Mouse (Mus musculus) heart, adult 11 months (tissue): ENCODE data around the gene Glp1r.

Experiments used
- DNase-seq: peaks from one replicate; pipeline ENCODE4 v3.0.0; 2022

Glp1r gene

GRCm38 (mm10) chr17:30901627-30902026 lies at the start of gene Glp1r:
Gene Glp1r (plus strand): TSS chr17:30901817.
- DNase-seq, result no peak

GRCm38 (mm10) chr17:30852345-30852744 lies 49.3 kb upstream of the Glp1r start:
- no peak for DNase-seq

- no peak for DNase-seq
These were observed 44.3 kb upstream of the Glp1r start for GRCm38 (mm10) chr17:30857347-30857746.

DNA sequence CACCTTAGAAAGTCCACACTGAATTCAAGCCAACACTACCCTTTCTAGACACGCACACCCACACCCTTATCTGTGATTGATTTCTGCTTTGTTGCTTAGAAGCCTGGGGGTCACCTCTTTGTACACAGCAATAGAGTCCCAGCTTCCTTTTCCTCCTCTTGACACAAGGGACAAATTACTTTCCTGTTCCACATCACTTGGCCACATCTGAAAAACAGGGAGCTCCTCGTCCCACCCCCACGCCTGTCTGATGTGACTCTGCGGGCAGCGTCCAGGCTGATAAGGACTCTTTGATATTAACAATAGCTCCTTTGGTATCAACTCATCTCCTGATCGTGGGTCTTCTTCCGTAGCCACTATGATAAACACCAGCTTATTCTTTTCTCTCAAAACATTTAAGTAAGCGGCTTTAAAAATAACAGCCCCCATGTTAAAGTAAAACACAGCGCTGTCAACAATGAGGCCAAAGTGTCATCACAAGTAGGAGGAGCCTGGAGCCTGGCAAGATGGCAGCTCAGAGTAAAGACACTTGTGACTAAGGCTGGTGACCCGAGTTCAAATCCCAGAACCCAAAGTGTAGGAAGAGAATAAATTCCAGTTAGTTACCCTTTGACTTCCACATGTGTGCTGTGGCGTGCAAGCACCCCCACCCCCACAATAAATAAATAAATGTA lies 42.9 kb upstream of the Glp1r start:
- no peak for DNase-seq

DNA sequence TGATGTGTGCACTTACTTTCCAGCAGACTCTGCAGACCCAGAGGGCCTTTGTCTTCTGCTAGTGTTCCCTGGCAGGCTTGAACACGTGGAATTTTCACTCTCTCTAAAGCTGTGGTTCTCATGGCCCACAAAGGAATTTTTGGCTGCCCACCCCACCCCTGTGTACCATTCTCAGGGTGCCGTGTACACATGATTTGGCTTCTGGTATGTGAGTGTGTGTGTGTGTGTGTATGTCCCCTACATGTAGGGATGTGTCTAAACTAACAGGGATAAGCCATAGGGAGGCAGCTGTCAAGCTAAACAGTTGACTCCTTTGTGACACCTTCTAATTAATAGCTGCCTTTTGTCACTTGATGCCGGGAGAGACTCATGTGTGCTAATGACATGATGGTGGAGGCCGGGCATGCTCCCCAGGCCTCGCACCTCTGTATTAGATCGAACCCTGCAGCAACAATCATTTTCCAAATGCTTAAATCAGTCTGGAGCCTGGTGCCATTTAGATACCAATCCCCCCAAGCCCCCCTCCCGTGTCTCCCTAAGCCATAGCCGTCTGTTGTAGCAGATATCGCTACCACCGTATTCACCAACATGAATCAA lies 41.5 kb upstream of the Glp1r start:
- no peak for DNase-seq

- DNase-seq, result no peak
These were observed 41.0 kb upstream of the Glp1r start for GRCm38 (mm10) chr17:30860606-30861005.

DNA sequence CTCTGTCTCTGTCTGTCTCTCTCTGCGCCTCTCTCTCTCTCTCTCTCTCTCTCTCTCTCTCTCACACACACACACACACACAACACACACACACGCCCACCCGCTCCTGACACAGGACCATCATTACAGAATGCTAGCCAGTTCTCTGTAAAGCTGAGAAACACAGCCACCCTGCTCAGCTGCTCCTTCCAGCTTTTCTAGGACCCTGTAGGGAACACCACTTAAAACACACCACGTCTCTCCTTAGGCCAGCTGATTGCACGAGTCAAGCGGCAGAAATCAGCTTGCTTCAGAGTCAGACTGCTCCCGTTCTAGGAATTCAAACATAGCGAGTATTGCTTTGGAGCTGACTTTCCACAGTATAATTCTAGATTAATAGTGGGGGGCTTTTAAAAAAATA lies 35.3 kb upstream of the Glp1r start:
- DNase-seq, result no peak

- no peak for DNase-seq
These were observed 34.7 kb upstream of the Glp1r start for GRCm38 (mm10) chr17:30866966-30867365.

GRCm38 (mm10) chr17:30871040-30871439 lies 30.6 kb upstream of the Glp1r start:
- no peak for DNase-seq

- DNase-seq, result peak; percentile 88
These were observed 27.3 kb upstream of the Glp1r start for GRCm38 (mm10) chr17:30874276-30874675.

- no peak for DNase-seq
These were observed 24.2 kb upstream of the Glp1r start for GRCm38 (mm10) chr17:30877456-30877855.

GRCm38 (mm10) chr17:30878626-30879025 lies 23.0 kb upstream of the Glp1r start:
- DNase-seq, result no peak

GRCm38 (mm10) chr17:30880391-30880790 lies 21.2 kb upstream of the Glp1r start:
- DNase-seq, result no peak

GRCm38 (mm10) chr17:30881001-30881400 lies 20.6 kb upstream of the Glp1r start:
- no peak for DNase-seq

- DNase-seq, result no peak
These were observed 19.4 kb upstream of the Glp1r start for GRCm38 (mm10) chr17:30882206-30882605.

GRCm38 (mm10) chr17:30883534-30883933 lies 18.1 kb upstream of the Glp1r start:
- DNase-seq, result no peak

DNA sequence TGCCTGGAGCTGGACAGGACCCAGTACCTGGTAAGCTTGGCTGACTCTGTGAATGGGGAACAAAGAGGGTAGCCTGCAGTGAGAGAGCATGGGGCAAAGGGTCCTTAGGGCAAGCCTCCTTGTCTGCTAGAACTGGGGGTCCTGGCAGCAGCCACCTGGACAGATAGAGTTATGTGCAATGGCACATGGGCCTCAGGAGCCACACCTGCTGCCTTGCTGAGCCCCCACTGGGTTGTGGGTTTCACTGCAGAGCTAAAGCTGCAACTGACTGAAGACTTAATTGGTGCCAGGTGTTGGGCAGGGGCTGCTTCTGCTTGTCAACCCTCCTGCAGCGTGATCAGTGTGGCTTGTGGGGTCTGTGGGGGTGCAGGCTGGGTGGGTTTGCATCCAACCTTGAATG lies 9.5 kb upstream of the Glp1r start:
- DNase-seq, result no peak

DNA sequence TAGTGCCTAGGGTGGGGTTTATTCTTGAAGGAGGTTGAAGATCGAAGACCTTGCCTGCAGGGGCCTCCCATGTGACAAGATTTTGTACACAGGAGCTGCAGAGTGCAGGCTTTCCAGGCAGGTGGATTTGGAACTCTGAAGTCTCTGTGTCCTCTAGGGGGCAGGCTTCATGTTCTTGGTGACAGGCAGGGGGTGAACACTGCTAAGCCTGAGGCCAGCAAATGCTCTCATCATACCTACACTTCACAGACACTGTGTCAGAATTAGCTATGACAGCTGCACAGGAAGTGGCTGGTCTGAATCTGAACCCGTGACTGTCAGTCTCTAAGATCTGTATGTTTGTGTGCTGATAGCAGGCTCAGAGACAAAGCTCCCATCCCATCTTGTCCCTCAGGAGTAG lies 8.9 kb upstream of the Glp1r start:
- DNase-seq, result no peak

GRCm38 (mm10) chr17:30897075-30897474 lies 4.5 kb upstream of the Glp1r start:
- DNase-seq, result no peak

DNA sequence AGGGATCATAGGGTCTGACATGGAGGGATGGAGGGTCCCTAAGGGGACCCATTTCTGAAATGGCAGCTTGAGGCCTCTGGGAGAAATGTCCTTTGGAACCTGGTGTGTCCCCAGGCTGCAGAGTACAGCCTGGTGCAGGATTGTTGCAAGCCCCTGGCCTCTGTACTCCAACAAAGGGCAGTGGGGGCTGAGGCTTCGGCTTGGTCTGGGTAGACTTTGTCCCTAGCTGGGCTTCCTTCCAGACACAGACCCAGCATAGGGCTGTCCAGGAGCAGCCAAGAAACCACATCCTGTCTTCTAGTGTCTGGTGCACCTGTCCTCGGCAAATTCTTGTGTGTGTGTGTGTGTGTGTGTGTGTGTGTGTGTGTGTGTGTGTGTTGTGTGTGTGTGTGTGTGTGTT lies 2.5 kb downstream of the Glp1r start:
- DNase-seq, result no peak

GRCm38 (mm10) chr17:30907577-30907976 lies 6.0 kb downstream of the Glp1r start:
- no peak for DNase-seq

DNA sequence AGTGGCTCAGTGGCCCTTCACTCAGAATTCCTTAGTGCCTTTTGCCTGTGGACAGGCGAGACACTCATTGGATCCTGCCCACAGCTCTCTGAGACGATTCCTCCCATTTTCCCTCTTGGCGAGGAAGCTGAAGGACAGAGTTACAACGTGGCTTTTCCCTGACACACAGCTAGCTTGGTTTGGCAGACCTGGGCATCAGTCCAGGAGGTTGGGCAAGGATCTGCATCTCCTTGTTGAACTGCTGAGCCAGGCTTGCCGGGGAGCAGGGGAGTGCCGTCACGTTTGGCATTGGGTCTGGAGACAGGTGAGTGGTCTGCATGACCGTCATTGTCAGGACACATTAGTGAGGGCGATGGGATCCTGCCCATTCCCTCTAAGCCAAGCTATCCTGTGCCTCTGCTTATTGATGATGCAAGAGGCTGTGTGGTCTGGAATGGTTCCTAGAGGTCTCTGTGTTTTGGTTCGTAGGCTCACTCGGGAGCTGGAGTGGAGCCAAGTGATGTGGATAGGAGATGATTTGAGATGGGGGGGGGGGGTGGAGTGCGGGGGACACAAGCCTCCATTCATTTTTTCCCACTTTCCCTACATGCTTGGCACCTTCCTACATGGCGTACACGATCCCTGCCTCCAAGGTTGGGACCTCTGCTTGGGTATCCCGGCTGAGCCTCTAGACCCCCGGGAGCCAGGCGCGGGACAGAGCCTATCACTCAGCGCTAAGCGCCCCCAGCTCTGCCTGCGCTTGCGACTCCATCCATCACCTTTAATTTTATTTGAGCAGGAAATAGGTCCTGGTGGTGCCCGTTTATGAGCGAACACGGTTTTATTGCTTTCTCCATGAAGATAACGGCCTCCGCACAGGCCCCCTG lies 9.5 kb downstream of the Glp1r start:
- DNase-seq, result no peak

- no peak for DNase-seq
These were observed 10.1 kb downstream of the Glp1r start for GRCm38 (mm10) chr17:30911732-30912088.

GRCm38 (mm10) chr17:30912536-30912935 lies 10.9 kb downstream of the Glp1r start:
- no peak for DNase-seq
